Mouse (Mus musculus) gastrocnemius, adult 18-20 months (tissue): Measurements from ENCODE around the gene Zfp385c. TPM values are rescaled to one million over a fixed set of nuclear protein-coding genes. Genes with fewer than 3 reads are reported as not detected.
"Not testable (repeated sequence)": the region's sequence is repeated elsewhere in the genome, so short reads cannot be mapped to it uniquely, and the experiment has no call there.

Experiments
- DNase-seq: peaks from one replicate; pipeline ENCODE4 v3.0.0; 2021; ENCODE audit warnings: low spot score
- total RNA-seq, 2 experiments: library from RNA; stranded (reverse); gene quantifications; 2 replicates each; pipeline ENCODE4 v1.2.3; 2021

Gene Zfp385c
- total RNA-seq, 2 experiments from 2014 or later = 0.28 to 0.41 TPM

- no peak for DNase-seq
These were observed 1.9 kb downstream of the Zfp385c start for GRCm38 (mm10) chr11:100690389-100690788.

DNA sequence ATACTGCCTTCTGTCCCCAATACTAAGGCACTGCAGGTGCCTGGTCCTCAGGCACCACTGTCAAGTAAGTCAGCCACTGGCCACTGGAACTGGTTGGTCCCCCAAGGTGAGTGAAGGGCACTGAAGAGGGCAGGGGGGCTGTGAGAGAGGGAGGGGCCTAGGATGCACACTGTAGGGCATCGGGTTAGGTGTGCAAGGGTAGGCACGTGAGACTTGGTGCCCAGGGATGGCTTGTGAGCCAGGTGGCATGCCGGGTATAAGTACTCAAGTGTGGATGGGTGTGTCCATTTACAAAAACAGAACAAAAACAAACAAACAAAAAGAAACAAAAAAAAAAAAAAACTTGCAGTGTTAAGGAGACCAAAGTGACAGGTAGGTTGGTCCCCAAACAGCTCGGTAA lies 3.8 kb downstream of the Zfp385c start:
- no peak for DNase-seq

GRCm38 (mm10) chr11:100687265-100687664 lies 5.0 kb downstream of the Zfp385c start:
- DNase-seq = no peak

- DNase-seq = no peak
These were observed 6.9 kb downstream of the Zfp385c start for GRCm38 (mm10) chr11:100685371-100685770.

- DNase-seq = no peak
These were observed 8.2 kb downstream of the Zfp385c start for GRCm38 (mm10) chr11:100684084-100684483.

DNA sequence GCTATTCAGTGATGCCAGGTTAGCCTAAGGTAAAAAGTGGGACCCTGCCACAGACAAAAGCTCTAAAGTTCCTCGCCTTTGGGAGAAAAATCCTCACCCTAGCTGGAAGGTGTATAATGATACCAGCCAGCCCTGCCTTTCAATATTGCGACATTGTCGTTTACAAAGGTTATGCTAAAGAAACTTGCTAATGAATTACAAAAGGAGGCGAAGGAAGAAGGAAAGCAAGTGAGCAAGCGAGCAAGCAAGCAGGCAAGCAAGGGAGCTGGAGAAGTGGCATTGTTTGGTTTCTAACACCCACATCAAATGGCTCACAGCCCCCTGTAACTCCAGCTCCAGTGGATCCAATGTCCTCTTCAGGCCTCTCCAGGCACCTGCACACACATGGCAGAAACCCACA lies 9.7 kb downstream of the Zfp385c start:
- DNase-seq = no peak

DNA sequence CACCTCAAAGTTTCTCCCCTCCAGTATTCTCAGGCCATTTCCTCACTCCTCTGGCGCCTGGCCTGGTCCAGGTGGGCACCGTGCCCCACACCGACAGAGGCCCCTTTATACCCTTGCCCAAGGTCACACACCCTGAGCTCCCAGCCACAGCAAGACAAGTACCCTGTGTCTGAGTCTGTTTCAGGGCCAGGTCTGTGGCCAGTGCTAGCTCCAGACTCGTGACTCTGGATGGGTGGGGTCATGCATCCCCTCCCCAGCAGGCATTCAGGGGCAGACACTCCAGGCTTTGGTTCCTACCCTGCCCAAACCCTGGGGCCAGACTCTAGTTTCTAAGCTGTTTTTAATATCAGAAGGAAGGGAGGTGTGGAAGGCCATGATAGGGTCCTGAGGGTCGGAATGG lies 10.4 kb downstream of the Zfp385c start:
- DNase-seq = no peak

DNA sequence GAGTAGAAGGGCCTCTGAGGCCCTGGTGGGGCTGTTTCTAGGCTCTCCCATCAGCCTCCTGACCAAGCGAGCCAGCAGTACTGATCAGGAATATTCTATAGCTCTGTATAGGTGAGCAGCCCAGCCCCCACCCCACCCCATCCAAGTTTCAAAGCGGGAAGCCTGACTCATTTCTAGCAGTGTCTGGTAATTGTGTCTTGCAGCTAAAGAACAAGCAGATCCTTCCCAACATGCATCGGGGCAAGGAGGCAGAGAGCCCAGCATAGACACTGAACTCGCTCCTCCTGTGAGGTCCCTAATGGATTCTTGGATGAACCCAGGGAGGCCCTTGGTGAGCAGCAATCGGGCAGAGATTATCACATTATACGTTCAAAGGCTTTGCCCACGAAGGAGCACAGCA lies 14.4 kb downstream of the Zfp385c start:
- no peak for DNase-seq

- DNase-seq = peak; percentile 56
These were observed 19.1 kb downstream of the Zfp385c start for GRCm38 (mm10) chr11:100673169-100673568.

DNA sequence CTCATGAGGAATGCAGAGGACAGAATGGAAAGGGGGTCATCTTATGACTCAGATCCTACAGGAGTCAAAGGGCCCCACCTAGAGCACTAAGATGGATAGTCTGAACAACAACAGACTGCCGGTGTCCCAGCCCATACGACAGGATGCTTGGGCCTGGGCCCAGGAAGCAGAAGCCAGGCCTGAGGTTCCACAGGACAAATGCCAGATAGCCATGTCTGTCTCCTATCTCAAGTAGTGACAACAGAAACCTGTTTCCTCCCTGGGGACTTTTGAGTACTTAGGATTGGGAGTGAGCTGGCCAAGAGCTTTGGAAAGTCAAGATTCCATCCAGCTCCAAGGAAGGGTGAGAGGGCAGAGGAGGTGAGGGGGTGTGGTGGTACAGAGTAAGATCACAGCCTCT lies 20.3 kb downstream of the Zfp385c start:
- no peak for DNase-seq

DNA sequence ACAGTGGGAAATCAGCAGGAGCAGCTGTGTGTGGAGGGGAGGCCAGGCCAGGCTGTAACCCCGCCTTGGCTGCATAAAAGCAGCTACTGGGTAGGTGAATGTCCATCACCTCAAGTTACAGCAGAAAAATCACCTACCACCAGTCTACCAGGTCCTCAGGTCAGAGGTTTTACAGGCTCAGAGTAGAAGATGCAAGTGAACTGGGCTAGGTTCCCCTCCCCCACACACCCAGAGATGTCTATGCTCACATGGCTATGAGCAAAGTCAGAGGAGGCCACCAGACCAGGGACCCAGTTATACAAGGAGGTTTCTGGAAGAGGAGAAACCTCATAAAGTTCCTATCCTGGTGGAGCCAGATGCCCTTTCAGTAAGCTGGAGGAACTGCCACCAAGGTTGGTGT lies 21.2 kb downstream of the Zfp385c start:
- no peak for DNase-seq

GRCm38 (mm10) chr11:100659806-100660205 lies 32.4 kb downstream of the Zfp385c start:
- no peak for DNase-seq

DNA sequence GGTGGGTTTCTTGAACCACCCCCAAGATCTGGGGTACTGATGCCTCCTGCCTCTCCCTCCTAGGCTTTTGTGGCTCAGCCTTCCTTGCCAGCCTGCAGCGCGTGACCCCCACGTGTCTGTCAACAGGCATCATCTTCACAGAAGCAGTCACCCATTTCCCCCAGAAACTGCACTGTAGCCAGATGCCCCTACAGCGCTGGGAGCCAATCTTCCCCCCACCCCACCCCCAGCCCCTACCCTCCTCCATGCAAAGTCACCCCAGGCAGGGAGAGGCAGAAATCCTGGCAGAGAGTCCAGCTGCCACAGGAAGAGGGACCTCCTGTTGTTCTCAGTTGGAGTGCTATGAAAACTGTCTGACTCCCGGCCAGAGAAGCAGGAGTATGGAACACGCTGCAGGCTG lies 35.8 kb downstream of the Zfp385c start:
- no peak for DNase-seq

DNA sequence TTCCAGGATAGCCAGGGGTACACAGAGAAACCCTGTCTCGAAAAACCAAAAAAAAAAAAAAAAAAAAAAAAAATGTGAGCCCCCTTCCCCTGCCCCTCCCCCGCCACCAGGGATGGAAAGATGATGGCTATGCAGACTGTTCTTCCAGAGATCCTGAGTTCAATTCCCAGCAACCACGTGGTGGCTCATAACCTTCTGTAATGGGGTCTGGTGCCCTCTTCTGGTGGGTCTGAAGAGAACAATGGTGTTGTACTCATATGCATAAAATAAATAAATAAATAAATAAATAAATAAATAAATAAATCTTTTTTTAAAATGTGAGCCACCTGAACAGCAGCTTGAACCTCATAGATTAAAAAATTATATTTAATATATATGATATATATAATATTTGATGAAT lies 36.7 kb downstream of the Zfp385c start:
- not testable (repeated sequence) for DNase-seq

- no peak for DNase-seq
These were observed 40.5 kb downstream of the Zfp385c start for GRCm38 (mm10) chr11:100651748-100652147.

- no peak for DNase-seq
These were observed 41.0 kb downstream of the Zfp385c start for GRCm38 (mm10) chr11:100651205-100651604.

DNA sequence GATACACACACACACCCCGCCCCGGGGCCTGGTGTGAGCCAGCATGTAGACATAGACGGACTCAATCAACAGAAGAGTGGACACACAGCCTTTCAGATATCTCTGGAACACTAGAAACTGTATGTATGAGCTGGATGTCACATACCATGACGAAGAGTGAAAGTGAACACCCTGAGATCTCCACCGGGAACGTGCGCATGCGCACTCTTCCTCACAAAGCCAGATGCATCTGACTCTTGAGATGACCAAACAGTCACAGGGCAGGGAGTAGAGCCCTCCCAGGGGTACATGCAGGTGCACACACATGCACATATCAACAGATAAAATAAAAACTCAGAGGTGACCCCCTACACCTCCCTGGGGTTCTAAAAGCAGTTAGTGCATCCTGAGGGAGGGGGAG lies 43.9 kb downstream of the Zfp385c start:
- no peak for DNase-seq

- DNase-seq = no peak
These were observed 46.0 kb downstream of the Zfp385c start for GRCm38 (mm10) chr11:100646265-100646664.

GRCm38 (mm10) chr11:100643612-100644575 lies 48.4 kb downstream of the Zfp385c start:
- DNase-seq = no peak

DNA sequence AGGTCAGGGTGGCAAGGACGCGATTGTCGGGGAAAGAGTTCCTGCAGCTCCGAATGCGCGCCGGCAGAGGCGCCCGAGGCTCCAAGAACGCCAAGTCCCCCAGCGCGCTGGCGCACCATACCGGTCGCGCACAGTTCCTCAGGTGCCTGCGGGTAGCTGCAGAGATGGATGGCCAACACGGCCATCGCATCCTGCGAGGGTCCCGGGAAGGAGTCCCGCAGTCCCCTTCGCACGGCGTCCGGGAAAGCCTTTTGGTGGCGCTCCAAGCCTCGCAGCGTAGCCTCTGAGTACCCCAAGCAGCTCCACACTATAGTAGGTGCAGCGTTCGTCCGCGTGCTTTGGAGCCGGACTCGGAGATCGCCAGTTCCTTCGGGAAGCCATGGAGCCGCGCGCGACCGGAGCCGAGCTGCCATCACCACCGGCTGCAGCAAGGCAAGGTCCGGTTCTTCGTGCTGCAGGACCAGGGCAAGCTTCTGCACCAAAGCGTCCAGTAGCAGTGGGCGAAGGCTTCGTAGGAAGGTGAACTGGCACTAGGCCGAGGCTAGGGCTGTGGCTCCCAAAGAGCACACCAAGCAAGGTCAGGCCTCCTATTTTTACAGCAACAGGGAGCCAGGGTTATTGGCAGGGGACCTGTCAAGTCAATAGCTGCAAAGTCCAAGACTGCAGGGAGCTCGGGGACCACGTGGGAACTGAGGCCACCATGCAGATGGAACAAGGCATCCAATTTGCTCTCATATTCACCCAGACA lies 51.9 kb downstream of the Zfp385c start:
- no peak for DNase-seq

- DNase-seq = no peak
These were observed 57.7 kb downstream of the Zfp385c start for GRCm38 (mm10) chr11:100634530-100634929.

DNA sequence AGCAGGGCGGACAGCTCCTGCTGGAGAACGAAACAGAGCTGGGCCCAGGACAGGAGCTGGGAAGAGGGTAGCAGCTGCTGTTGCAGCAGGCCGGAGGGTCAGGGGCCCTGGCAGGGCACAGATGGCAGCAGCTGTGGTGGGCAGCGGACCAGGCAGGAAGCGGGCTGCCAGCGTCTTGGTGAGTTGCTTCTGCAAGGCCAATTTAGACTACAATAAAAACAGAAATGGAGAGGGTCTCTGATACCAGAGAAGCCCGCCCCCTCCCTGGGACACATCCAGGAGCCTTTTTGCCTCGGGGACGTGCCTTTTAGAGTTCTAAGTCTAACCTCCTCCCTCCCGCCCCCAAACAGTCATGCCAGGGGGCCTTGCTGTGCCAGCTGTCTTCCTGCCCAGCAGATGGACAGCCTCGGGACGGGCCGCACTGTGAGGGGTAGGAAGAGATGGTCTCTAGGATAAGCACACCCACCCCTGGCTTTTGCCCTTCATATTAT lies 63.3 kb downstream of the Zfp385c start:
- DNase-seq = no peak
